Mouse (Mus musculus) testis, postnatal 10 days (tissue): ENCODE results near the gene Zmynd15.

ENCODE experiments used
- DNase-seq: peaks from one replicate; pipeline ENCODE4 v3.0.0; 2021; ENCODE audit warnings: low spot score

Gene Zmynd15

GRCm38 (mm10) chr11:70506385-70506784 is 47.2 kb downstream of the Zmynd15 start:
- DNase-seq: peak; percentile 88

- DNase-seq: no peak
These were observed 47.8 kb downstream of the Zmynd15 start for GRCm38 (mm10) chr11:70506962-70507515.

- DNase-seq: peak; percentile 65
These were observed 50.7 kb downstream of the Zmynd15 start for GRCm38 (mm10) chr11:70509753-70510564.

GRCm38 (mm10) chr11:70511242-70511641 is 52.0 kb downstream of the Zmynd15 start:
- DNase-seq: no peak

GRCm38 (mm10) chr11:70511825-70512224 is 52.6 kb downstream of the Zmynd15 start:
- DNase-seq: no peak

GRCm38 (mm10) chr11:70512709-70513342 is 53.6 kb downstream of the Zmynd15 start:
- DNase-seq: no peak

GRCm38 (mm10) chr11:70513520-70513919 is 54.3 kb downstream of the Zmynd15 start:
- DNase-seq: peak; percentile 55

GRCm38 (mm10) chr11:70514288-70514687 is 55.1 kb downstream of the Zmynd15 start, which contains the start of gene Vmo1:
Gene Vmo1, minus strand, starts transcription at chr11:70514616.
- no peak for DNase-seq
